Mouse (Mus musculus) spleen, embryonic (tissue): ENCODE measurements around the gene Cacna1e.

Source experiments
- CTCF ChIA-PET: fragments of 350-600 bp; sonication (Branson Sonifier 250); formaldehyde crosslinking; loops from one replicate; lab custom pipeline; 2022; lab: Charles Lee

Gene Cacna1e

GRCm38 (mm10) chr1:154787418-154787817, 96.9 kb downstream of the Cacna1e start:
- CTCF ChIA-PET, result interaction anchor here (0.6 to 3.8 kb wide), 6 partner anchors 16 to 435 kb away, joined by 3 to 40 read pairs (median 4); partner anchors contain the start of gene Cacna1e

- CTCF ChIA-PET, result interaction anchor here (0.7 to 3.8 kb wide), 3 partner anchors 220 to 1267 kb away, joined by 3 to 40 read pairs (median 3); no protein-coding TSS in a partner anchor
These were observed 98.0 kb downstream of the Cacna1e start for GRCm38 (mm10) chr1:154786243-154786669.

- CTCF ChIA-PET, result interaction anchor here (0.6 to 3.8 kb wide), 2 partner anchors 221 to 386 kb away, joined by 3 to 40 read pairs; no protein-coding TSS in a partner anchor
These were observed 99.4 kb downstream of the Cacna1e start for GRCm38 (mm10) chr1:154784862-154785261.

GRCm38 (mm10) chr1:154783521-154783920, 100.8 kb downstream of the Cacna1e start:
- CTCF ChIA-PET, result interaction anchor here (1.2 kb wide), 1 partner anchor 222 kb away, joined by 3 read pairs; no protein-coding TSS in a partner anchor

- CTCF ChIA-PET, result no interaction called here
These were observed 104.3 kb downstream of the Cacna1e start for GRCm38 (mm10) chr1:154779908-154780514.

- CTCF ChIA-PET, result interaction anchor here (0.8 kb wide), 1 partner anchor 450 kb away, joined by 14 read pairs; no protein-coding TSS in a partner anchor
These were observed 108.0 kb downstream of the Cacna1e start for GRCm38 (mm10) chr1:154776344-154776743.

GRCm38 (mm10) chr1:154774468-154774867, 109.8 kb downstream of the Cacna1e start:
- CTCF ChIA-PET, result interaction anchor here (0.6 kb wide), 1 partner anchor 789 kb away, joined by 9 read pairs; no protein-coding TSS in a partner anchor

- CTCF ChIA-PET, result interaction anchor here (0.6 to 0.9 kb wide), 2 partner anchors 16 to 1177 kb away, joined by 4 to 16 read pairs; no protein-coding TSS in a partner anchor
These were observed 113.2 kb downstream of the Cacna1e start for GRCm38 (mm10) chr1:154771111-154771510.

GRCm38 (mm10) chr1:154770542-154770941, 113.8 kb downstream of the Cacna1e start:
- CTCF ChIA-PET, result interaction anchor here (0.6 kb wide), 1 partner anchor 1177 kb away, joined by 16 read pairs; no protein-coding TSS in a partner anchor

- CTCF ChIA-PET, result no interaction called here
These were observed 121.2 kb downstream of the Cacna1e start for GRCm38 (mm10) chr1:154763132-154763531.

- CTCF ChIA-PET, result no interaction called here
These were observed 132.2 kb downstream of the Cacna1e start for GRCm38 (mm10) chr1:154752081-154752480.

GRCm38 (mm10) chr1:154748531-154748930, 135.8 kb downstream of the Cacna1e start:
- CTCF ChIA-PET, result no interaction called here

GRCm38 (mm10) chr1:154745241-154745640, 139.1 kb downstream of the Cacna1e start:
- CTCF ChIA-PET, result no interaction called here

- CTCF ChIA-PET, result no interaction called here
These were observed 153.8 kb downstream of the Cacna1e start for GRCm38 (mm10) chr1:154730411-154730961.

GRCm38 (mm10) chr1:154729269-154729980, 154.9 kb downstream of the Cacna1e start:
- CTCF ChIA-PET, result no interaction called here

- CTCF ChIA-PET, result no interaction called here
These were observed 155.6 kb downstream of the Cacna1e start for GRCm38 (mm10) chr1:154728682-154729081.

GRCm38 (mm10) chr1:154727696-154728095, 156.6 kb downstream of the Cacna1e start:
- CTCF ChIA-PET, result no interaction called here

GRCm38 (mm10) chr1:154726361-154727161, 157.7 kb downstream of the Cacna1e start:
- CTCF ChIA-PET, result no interaction called here

- CTCF ChIA-PET, result interaction anchor here (0.5 to 0.6 kb wide), 2 partner anchors 666 to 827 kb away, joined by 3 read pairs; no protein-coding TSS in a partner anchor
These were observed 158.7 kb downstream of the Cacna1e start for GRCm38 (mm10) chr1:154725356-154726320.
